Mouse (Mus musculus): ENCODE measurements around the gene Dirc2. TPM values are rescaled to one million over a fixed set of nuclear protein-coding genes. Genes with fewer than 3 reads are reported as not detected.

The Dirc2 gene
- total and polyA plus RNA-seq, 3 experiments = 21.3 to 41.0 (median 27.5) TPM

DNA sequence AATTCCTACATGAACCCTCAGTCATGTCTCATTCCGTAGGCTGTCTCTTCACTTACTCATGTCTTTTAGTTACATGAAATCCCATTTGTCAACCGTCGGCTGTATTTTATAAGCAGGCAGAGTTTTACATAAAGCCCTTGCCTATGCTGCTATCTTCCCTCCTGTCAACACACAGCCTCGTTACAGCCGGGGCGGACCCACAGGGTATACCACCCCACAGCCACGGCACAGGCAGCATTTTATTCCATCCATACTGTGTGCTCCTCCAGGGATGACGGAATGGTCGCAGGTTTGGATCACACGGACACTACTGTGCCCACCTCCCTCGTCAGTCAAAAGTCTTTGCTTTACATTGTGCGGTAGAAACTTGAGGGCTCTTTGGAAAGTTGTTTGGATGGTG is 28.8 kb downstream of the Dirc2 start:
- no peak for DNase-seq

DNA sequence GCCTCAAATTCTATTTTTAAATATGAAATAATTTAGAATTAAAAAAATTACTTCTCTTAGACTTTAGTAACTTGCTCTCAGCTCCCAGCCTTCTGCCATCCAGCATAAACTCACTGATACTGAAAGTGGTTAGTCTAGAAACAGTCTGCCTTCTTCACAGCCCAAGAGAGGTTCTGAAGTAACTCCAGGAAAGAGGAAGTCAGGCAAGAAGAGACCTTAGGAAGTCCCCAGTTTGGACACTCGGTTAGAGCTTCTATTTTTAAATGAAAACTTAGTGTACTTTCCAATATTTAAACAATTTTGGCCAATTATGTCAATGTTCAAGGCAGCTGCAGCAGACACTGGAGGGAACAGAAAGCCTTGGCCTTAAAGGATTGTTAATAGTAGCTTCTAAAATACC is 29.6 kb downstream of the Dirc2 start:
- DNase-seq = no peak

DNA sequence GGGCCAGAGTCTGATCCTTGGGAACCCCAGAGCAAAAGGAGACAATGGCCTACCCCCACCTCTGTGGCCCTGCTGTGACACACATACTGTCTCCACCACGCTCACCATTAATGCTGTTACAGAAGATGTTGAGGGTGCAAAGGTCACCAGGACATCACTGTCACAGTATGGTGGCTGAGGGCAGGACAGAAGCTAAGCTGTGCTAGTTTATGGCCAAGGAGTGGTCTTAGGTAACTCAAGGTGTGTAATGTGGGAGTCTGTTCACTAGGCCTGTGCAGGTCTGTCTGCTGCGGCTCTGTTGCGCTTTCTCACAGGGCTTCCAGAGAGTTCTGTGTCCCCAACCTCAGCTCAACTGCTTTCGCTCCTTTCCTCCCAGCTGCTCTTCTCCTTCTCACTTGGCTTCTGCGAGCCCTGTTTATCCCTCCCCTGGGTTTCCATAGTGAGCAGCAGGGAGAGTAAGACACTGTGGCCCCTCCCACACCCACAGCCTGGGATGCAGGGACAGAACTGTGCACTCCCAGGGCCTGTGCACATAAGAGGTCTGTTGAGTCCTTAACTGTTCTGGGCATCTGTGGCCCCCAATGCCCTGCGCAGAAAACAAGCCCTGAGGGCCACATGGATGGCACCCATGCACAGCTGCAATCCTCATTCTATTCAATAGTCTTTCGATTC is 30.9 kb downstream of the Dirc2 start:
- no peak for DNase-seq

DNA sequence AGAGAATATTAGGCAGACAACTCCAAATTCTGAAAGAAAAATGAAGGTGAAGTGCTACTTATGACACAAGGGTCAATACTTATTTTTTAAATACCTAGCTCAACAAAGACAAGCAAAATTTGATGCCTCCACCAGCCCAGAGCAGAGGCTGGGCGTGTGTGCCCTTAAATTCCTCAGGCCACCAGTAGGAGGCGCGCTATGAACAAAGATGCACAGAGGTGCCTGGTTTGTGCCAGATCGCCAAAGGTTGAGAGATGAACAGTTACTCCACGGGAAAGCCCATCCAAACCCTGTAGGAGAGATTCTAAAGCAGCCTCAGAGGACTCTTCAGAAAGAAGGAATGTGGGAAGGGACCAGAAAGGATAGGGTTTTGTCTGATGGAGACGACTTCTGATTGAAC is 35.1 kb downstream of the Dirc2 start:
- peak; percentile 58 for DNase-seq

DNA sequence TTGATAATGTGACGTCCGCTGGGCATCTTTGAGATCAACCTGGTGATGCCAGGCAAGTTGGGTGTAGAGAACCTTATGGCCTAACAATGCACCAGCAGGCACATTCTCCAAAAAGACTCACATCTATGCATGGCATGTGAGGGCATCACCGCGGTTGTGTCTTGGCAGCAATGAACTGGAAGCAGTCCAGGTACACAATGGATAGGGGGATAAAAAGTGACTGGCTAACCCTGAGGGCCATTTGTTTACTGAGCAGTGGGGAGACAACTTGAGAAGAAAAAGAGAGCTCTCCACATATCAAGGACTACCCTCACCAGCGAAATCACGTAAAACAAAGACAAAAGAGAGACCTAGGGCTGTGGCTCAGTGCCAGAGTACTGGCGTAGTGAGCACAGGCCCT is 37.1 kb downstream of the Dirc2 start:
- peak; percentile 14 for DNase-seq

DNA sequence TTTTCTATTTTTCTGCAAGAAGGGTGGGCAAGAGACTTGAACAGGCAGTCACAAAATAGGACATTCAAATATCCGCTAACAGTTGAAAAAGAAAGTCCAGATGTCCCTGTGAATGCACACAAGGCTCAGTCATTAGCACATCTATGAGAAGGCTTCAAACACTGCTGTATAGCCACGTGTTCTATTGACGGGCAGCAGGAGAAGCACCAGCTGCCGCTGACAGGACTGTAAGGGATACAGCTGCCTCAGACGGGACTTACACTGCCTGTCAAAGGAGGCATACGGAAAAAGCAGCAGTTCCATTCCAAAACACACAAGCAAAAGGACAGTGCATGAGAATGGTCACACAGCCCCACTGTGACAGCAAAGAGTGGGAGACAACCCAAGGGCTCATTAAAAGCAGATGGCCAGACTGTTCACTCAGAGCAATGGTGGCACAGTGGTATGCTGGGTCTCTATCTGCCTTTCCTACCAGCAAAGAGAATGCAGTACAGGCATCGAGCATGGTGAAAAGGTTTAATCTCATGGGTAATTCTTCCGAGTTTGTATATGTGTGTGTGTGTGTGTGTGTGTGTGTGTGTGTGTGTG is 39.9 kb downstream of the Dirc2 start:
- no peak for DNase-seq

DNA sequence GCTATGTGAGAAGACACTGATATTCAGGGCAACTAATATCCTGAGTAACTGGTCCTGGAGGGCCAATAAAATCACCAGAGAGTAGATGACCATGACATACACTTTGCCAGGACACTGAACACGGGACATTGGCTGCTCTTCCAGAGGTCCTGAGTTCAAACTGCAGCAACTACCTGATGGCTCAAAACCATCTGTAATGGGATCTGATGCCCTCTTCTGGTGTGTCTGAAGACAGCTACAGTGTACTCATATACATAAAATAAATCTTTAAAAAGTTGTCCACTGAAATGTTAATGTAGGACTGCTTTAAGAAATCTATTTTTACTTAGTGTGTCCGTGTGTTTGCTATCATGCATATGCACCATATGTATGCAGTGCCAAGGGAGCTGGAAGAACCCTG is 42.6 kb downstream of the Dirc2 start:
- DNase-seq = no peak

DNA sequence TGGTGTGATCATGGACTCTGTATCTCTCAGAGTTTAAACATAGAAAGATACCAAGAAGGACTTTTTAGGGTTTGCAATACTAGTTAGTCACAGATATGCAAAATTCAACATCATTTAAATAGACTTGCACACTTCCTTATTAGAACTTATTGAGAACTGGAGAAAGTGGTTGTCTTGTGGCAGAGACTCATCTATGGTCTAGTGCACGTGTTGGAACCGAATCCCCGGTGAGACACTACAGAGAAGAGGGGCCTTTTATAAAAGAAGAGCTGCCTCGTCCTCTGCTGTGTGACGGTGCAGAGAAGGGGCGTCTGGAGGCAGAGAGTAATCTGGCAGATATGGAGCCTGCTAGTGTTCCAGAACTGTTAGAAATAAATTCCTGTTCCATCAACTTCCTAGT is 44.6 kb downstream of the Dirc2 start:
- DNase-seq = no peak

DNA sequence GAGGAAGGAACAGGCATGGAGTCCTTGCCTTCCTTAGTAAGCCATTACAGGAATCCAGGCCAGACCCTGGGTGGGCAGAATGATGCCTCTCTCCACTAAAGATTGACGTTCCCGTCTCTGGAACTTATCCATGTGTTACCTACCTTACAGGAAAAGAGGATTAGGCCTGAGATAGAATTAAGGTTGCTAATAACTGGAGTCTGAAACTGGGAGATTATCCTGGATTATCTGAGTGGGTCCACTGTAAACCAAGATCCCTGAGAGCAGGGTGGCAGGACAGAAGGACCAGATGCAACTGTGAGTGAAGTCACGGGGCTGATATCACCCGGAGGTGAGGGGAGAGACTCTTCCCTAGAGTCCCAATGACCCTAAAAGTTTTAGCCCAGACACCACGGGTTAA is 51.4 kb downstream of the Dirc2 start:
- no peak for DNase-seq

DNA sequence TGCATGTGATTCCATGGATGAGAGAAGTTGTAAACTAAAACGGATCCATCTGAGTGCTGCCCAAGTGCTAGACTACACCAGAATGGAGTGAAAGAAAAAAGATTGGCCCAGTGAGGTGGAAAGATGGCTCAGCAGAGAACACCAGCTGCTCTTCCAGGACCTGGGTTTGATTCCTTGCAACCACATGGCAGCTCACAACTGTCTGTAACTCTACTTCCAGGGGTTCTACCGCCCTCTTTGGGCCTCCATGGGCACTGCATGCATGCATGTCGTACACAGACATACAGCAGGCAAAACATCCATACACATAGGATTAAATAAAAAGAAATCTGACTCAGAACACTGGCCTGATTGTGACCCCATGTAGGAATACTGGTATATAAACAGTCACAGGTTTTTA is 52.9 kb downstream of the Dirc2 start:
- DNase-seq = no peak

DNA sequence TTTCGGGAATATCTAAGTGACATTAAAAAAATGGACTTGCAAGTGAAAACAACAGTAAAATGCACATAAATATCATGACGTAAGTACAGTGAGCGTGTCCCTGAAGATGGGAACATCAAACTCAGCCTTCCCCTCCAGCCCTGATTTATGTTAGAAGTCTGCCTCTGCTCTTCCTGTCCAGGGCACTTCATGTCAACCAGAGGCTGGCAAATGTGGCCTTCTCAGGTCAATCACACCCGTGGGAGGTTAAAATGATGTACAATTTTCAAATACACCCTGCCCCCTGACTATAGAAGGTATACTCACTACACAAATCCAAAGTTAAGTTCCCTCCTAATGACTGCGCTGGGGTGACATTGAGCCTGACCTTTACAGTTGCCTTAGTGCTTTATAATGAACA is 53.4 kb downstream of the Dirc2 start:
- DNase-seq = peak; percentile 52

DNA sequence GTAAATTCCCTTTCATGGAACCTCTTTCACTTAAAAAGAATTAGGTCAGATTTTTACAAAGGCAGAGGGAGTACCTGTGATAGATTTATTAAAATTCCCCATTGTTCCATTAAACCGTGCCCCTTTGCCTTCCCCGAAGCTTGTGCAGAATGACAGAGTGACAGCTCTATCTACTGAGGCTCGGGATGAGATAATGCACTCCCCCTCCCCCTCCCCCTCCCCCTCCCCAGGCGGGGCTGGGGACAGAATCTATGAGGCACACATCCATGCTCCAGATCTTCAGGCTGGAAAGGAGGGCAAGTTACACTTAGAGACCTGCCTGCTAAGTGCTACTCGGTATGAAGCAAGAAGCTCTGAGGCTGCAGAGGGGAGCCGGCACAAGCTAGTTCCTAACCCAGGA is 53.8 kb downstream of the Dirc2 start:
- no peak for DNase-seq

DNA sequence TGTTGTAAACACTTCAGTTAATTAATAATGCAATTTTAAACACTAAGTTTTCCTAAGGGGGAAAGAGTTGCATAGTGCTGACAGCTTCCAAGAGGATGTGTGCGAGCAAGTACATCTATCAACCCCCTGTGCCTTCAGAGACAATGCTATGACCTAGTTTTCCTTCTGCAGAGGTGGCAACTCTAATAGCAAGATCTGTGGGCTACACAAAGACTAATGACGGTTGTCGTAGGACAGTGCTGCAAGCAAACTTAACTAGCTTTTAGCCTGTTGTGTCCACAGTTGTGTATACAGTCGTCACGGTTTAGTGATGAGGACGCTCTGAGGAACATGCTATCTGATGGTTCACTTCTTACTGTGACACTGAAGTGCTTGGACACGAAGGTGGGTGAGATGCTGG is 54.5 kb downstream of the Dirc2 start:
- DNase-seq = no peak

DNA sequence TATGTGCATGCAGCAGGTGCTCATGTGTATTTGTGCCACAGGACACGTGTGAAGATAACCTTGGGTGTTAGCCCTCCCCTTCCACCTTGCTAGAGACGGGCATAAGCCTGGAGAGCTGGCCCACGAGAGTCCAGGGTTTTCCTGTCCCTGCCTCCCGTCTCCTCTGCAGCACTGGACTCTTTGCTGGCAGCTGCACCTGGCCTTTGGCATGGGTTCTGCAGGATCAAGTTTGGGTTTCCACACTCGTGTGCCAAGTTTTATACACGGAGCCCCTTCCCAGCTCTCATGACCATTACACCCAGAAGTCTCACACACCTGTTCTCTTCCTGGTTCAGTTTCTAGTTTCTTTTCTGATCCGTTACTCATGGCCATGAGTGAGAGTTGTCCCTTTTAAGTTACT is 55.5 kb downstream of the Dirc2 start:
- DNase-seq = no peak

DNA sequence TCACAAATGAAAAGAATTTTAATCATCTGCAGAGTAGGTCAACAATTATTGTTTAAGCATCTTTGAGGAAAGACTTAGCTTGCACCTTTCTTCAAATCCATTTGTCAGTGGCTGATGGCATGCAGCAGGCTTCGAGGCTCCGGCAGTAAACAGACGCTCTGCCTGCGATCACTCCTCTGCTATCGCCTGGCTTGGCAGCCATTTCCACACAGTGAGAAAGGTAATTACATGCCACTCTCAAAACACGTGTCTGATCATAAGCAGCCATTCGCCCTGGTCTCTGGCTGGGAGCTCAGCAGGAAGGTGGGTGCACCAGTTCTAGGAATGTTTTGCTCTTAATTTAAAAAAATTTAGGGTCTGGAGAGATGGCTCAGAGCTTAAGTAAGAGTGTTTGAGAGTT is 58.2 kb downstream of the Dirc2 start:
- DNase-seq = no peak

DNA sequence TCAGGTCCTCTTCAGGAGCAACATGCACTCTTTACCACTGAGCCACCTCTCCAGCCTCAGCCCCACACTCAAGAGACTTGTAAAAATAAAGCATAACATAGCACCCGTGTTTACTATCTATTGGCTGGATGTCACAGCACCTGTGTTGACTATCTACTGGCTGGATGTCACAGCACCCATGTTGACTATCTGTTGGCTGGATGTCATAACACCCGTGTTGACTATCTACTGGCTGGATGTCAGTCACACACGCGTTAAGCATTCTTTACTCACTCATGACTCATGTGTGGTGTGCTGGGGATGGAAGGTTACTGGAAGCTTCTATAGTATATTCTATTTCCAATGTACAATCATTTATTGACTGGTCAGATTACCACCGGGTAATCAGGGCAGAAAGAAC is 62.2 kb downstream of the Dirc2 start:
- DNase-seq = no peak

DNA sequence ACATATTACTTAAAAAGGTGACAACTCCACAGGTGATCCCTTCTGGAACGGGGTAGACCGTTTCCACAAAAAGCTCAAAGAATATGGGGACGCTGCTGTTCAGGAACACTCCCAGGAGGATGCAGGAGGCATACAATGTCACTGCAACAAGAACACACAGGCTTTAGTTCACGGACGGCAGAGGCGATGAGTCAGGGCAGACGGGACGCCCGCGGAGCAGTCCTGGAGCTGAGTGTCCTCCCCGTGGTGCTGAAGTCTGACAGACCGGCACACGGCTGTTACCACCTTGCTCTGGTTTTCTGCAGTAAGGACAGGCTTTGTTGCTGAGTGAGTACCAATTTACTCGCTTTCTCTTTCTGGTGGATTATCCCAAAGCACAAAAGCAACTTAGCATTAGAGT is 64.4 kb downstream of the Dirc2 start:
- no peak for DNase-seq

DNA sequence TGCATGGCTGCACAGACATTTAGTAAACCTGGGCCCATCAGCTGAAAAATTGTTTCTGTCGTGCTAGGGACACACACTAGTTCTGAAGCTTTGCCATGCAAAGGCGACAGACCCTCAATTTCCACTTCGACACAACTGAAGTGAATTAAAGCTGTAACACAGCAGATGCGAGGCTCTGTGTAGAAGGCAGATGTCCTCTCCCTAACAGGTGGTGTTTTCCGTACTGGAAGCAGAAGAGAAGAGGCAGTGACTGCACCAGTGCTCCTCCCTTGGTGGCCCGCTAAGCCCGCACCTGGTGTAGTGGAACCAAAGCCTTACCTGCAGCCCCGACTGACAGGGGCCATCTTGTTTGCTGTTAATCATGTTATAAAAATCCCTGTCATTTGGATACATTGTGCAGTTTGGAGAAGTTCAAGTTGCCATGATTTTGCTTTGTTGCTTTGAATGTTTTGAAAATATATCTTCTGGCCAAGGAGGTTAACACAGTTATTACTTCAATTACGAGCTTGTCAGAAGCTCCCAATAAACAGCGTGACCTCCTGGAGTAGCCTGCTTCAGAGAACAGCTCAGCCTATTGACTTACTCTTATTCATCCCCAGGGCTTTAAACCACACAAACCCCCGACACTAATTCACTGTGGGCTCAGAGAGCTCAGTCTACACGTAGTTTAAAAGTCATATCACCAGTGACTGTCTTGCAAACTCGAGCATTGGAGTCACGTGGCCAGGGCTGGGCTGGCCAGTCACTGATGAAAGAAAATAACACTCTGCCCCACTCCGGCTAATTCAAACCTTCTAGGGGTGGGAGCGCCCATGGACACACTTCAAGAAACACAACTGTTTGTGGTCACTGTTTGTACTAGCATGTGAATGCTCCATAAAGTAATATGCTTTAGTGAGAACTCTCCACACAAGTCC is 65.1 kb downstream of the Dirc2 start:
- no peak for DNase-seq

DNA sequence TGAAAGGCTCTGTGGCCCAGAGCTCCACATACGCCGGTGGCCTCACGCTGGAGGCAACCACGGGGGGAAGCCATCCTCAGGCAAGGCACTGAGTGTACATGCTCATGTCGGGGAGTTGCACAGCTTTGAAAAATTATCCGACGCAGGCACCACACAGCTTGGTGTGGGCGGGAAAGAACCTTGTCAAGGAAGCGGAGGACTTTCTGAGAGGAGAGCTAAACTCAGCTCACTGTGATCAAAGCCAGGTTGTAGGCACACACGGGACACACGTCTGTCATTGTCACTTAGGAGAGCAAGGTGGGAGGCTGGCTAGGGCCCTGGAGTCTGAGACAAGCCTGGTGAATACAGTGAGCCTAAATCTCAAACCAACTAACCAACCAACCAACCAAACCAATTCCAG is 67.3 kb downstream of the Dirc2 start:
- DNase-seq = no peak

DNA sequence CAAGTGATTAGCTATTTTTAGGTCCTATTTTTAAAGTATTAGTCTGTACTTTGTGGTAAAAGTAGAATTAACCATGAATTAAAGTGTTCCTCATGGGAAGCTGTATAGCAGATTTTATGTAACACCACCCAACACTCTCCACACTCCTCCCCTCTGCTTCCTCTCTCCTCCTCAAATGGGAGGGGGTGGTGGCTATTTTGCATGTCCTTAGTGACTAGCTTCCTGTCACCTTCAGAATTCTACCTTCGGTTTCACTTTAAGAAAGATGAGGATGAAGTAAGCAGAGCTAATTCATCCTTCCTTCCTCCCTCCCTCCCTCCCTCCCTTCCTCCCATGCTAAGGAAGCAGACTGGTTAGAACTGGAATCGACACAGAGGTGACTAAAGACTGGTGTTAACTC is 73.1 kb downstream of the Dirc2 start:
- no peak for DNase-seq

DNA sequence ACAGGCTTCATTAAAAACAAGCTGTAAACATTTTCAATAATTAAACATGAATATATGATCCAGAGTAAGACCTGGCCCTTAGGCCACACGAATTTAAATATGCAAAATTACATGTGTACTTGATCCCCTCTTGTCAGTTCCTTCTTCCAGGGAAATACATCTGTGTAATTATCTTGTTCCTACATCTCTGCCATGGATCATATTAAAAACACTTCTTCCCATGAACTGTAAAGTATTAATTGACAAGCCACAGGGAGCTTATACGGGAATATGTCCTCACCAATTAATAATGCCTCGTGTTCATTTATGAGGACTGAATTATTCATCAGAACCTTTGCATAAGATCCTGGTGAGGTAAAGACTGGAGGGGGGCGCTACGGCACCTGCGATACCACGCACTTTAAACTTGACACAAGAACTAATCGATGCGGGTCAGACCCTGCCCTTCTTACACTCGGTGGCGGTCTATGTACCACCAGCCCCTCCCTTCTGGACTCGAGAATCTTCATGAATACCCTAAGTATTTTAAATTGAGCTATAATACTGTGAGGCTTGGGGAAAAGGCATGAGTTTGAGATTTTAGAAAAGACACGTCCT is 74.8 kb downstream of the Dirc2 start:
- no peak for DNase-seq

DNA sequence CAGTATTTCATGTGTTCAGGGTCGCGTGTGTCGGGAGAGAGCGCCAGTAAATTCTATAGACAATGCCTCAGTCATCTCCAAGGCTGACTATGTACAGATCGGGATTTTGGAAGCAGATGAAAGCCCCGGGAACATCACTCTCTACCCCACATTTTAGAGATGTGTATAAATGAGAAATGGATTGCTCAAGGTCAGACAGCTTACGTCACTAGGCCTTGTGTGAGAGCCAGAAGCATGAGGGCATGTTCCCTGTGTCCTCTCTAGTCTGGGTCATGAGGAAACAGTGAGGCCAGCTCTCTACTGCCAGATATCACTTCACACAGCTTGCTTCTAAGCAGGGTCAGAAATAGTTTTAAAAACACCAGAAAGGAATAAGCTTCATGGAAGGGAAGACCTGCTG is 77.5 kb downstream of the Dirc2 start:
- peak; percentile 84 for DNase-seq

DNA sequence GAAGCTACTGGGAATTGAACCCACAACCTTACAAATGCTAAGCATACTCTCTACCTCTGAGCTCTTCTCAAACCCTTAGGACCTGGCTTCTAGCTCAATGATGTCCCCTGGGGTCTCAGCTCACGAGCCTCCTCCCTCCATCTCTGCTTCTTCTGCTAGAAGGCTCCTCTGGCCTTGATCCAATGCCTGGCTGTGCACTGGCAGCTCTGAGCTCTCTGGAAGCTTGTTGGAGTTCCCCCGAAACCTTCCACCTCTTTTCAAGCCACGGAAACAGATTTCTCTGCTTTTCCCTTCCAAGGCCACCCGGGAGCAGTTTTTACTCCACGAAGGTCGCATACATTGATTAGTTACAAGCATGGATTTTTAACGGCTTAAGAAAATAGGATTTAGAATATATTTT is 82.7 kb downstream of the Dirc2 start:
- peak; percentile 42 for DNase-seq

All from adrenal gland, adult 2 months (tissue).